Mouse (Mus musculus): ENCODE measurements around the gene Olfr975. TPM values are rescaled to one million over a fixed set of nuclear protein-coding genes. Genes with fewer than 3 reads are reported as not detected.

Olfr975 gene
- total RNA-seq (2023): not detected

DNA sequence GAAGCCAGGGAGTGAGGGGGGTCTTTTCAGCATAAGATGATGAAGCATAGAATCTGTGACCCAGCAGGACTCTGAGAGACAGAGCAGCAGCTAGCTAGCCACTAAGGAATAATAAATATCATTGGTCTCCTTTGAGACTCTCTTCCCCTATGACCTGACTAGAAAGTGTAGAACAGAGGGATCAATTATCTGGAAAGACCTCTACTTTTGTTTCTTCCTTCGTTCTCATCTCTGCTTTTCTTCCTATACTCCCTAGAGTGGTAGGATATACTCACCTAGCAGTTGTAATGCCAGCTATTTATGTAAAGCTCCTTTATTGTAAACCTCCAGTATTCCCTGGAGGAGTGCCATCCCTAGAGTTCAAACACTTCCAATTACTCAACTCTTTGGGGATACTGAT, at the start of gene Olfr975:
TSS of gene Olfr975 (minus strand) at position 101 of the 400 bp plus-strand sequence.

DNA sequence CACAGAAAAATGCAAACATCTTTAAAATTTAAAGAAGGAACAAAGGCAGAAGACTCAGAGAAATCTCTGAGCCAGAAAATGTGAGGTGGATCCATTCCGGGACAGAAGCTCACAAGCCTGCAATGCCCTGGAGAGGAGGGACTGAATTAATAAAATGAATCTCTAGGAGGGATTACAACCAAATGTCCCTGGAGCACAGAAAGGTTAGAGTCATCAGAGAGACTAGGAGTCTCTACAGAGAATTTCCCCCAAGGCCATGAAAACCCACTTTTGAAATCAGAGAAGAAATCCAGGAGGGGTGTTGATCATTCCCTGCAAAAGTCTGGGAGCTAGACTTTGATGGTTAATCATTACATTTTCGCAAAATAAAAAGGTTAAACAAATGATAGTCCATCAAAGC, 40.0 kb upstream of the Olfr975 start, which contains the start of gene Olfr978:
TSS of gene Olfr978 (plus strand) at position 301 of the 400 bp plus-strand sequence.

DNA sequence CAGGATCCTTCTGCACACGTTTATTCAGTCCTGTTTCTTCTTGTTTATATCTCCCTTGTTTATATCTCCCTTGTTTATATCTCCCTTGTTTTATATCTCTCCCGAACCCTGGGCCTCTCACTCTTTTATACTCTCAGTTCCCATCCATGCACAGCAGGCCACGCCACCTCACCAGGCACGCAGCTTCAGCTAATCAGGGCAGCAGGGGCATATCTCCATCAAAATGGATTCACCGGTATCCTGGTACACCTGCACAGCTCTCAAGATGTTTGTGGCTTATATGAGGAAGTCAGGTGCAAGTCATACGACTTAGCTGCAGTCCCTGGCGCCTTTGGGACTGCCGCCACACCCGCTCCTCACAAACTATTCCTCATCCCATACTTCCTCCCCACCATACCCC, 9.2 kb upstream of the Olfr975 start, which contains the start of gene Olfr976:
TSS of gene Olfr976 (minus strand) at position 101 of the 400 bp plus-strand sequence.

DNA sequence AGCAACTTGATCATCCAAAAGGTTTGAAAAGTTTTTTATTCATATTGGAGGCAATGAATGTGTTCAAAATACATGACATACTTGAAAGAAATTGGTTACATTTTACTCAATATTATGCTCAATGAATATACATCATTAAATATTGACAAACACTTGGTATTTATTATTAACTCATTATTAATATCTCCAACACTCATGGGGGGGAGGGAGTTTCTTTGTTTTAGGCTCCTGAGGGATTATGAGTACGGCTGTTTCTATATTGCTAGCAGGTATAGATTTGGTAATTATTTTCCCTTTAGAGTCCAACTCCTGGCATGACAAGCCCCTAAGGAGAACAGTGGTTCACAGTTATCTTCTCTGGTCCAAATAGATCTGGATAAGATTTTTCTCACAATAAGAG, 14.6 kb downstream of the Olfr975 start, which contains the start of gene Olfr974:
TSS of gene Olfr974 (plus strand) at position 301 of the 400 bp plus-strand sequence.

DNA sequence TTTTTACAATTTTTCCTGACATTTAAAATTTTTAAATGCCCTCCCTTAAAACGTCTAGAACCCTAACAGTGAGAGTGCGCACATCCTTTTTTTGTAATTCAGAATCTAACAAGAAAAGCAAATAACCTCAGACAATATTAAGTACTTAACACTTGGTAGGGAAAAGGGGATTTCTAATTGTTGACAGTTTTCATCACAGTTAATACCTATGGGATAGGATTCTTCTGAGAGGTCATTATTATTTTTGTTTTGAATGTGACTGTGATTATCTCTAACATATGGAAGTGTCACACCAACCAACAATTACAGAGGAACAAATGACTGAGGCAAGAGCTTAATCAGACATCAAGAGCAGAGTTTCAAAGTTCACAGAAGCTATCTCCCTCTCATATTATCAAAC, 44.8 kb downstream of the Olfr975 start, which contains the start of gene Olfr229:
TSS of gene Olfr229 (plus strand) at position 301 of the 400 bp plus-strand sequence.

Other genes starting within 250 kb of the Olfr975 start
- gene Olfr149, start 244.9 kb downstream of the Olfr975 start, total RNA-seq (2023): not detected
- not detected for gene Olfr965, start 240.7 kb downstream of the Olfr975 start, total RNA-seq (2023)
- not detected for gene Olfr150, start 221.1 kb downstream of the Olfr975 start, total RNA-seq (2023)
- not detected for gene Olfr967, start 205.8 kb downstream of the Olfr975 start, total RNA-seq (2023)
- gene Olfr968, start 168.8 kb downstream of the Olfr975 start, total RNA-seq (2023): not detected
- gene Olfr969, start 161.1 kb downstream of the Olfr975 start, total RNA-seq (2023): not detected
- not detected for gene Olfr970, start 143.2 kb downstream of the Olfr975 start, total RNA-seq (2023)
- gene Olfr971, start 115.2 kb downstream of the Olfr975 start, total RNA-seq (2023): not detected
- not detected for gene Olfr972, start 85.6 kb downstream of the Olfr975 start, total RNA-seq (2023)
- not detected for gene Olfr229, start 44.7 kb downstream of the Olfr975 start, total RNA-seq (2023)
- gene Olfr974, start 14.5 kb downstream of the Olfr975 start, total RNA-seq (2023): not detected
- gene Olfr976, start 9.1 kb upstream of the Olfr975 start, total RNA-seq (2023): not detected
- gene Olfr978, start 40.1 kb upstream of the Olfr975 start, total RNA-seq (2023): not detected
- not detected for gene Olfr979, start 51.4 kb upstream of the Olfr975 start, total RNA-seq (2023)
- gene Olfr980, start 57.5 kb upstream of the Olfr975 start, total RNA-seq (2023): not detected
- not detected for gene Olfr981, start 69.4 kb upstream of the Olfr975 start, total RNA-seq (2023)
- gene Olfr982, start 121.8 kb upstream of the Olfr975 start, total RNA-seq (2023): not detected
- gene Olfr983, start 141.5 kb upstream of the Olfr975 start, total RNA-seq (2023): not detected
- gene Olfr984, start 162.2 kb upstream of the Olfr975 start, total RNA-seq (2023): not detected
- gene Olfr985, start 178.1 kb upstream of the Olfr975 start, total RNA-seq (2023): not detected
- gene Tmem225, start 196.1 kb upstream of the Olfr975 start, total RNA-seq (2023): not detected
- not detected for gene Olfr986, start 228.9 kb upstream of the Olfr975 start, total RNA-seq (2023)
- gene Zfp202, start 240.3 kb upstream of the Olfr975 start, total RNA-seq (2023): 1.5 TPM